Mouse (Mus musculus) heart, adult 11 months (tissue): ENCODE results near the gene Rrad.
"Not testable (repeated sequence)": the region's sequence is repeated elsewhere in the genome, so short reads cannot be mapped to it uniquely, and the experiment has no call there.

Experiments
- DNase-seq: peaks from one replicate; pipeline ENCODE4 v3.0.0; 2022

Rrad gene

DNA sequence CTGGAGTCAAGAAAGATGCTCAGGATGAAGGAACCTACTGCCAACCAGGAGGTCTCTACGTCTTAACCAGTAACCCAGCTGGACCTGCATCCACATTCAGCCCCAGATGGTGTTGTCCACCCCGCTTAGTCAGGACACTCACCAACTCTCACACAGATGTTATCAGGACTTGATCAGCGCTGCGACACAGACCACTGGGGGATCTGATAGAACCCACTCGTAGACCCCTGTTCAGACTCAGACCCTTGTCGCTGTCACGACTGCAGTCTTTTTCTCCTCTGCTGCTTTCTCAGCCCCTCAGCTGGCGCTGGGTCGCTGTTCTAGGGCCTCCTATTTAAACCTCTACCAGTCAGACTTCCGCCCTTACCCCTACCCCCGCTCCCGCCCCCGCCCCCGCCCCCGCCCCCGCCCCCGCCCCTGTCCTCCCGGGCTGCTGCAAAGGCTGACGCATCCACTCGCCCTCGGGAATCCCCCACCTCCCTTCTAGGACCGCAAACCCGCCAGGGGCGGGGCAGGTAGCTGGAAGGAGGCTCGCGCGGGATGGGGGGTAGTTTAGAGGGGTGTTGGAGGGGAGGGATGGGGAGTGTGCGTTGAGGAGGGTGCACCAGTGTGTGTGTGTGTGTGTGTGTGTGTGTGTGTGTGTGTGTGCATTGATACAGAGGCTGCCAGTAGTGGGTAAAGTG, at the start of gene Rrad:
Gene Rrad, minus strand, starts transcription at position 347 of the 683 bp plus-strand sequence.
- peak; percentile 99 for DNase-seq

DNA sequence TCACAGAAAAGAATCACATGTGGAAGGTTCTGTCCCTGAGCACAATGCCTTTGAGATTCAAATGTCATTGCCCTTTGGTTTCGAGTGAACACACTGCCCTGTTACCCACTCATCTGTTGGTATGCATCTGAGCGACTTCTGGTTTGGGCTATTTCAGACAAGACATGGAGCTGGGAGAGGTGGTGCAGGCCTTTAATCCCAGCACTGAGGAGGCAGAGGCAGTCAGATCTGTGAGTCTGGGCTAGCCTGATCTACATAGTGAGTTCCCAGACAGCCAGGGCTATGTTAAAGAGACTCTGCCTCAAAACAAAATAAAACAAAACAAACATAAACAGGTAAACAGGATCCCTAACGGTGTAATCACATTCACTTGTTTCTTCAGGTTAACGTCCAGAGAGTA, 24.5 kb upstream of the Rrad start:
- peak; percentile 78 for DNase-seq

DNA sequence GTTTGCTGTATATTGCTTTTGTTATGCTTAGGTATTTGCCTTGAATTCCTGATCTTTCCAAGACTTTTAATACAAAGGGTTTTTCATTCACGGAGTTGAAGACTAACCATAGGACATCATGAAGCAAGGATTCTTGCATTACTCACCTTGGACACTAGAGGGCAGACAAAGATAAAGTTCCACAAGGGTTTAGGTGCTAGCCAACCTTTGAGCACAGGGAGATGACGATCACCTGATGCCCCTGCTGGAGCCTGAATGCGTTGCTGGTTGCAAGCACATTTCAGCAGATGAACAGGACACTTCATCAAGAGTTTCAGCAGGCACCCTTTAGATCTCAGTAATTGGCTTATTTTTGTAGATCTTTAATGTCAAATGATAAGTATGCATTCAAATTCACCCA, 23.9 kb upstream of the Rrad start:
- peak; percentile 94 for DNase-seq

DNA sequence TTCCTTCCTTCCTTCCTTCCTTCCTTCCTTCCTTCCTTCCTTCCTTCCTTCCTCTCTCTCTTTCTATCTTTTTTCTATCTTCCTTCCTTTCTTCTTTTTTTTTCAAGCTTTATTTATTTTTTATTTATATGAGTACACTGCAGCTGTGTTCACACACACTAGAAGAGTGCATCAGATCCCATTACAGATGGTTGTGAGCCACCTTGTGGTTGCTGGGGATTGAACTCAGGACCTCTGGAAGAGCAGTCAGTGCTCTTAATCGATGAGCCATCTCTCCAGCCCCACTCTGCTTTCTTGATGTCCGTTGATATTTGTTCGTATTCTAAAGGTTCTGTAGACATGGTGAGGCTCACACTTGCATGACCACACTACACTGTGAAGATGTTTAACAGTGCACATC, 13.1 kb upstream of the Rrad start:
- DNase-seq = not testable (repeated sequence)

DNA sequence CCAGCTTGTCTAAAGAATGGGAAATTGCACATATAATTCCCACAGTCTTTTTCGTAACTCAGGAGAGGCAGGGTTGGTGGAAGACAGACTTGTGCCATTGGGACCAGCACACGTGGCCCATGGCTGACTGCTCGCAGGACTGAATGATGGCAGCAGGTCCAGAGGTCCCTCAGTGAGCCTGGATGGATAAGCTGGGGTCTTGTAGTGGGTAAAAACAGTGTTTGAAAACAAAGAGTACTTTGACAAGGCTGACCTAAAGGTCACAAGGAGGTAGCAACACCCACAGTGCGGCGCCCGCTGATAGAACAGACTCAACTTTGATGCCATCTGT, 11.2 kb upstream of the Rrad start:
- DNase-seq = no peak

DNA sequence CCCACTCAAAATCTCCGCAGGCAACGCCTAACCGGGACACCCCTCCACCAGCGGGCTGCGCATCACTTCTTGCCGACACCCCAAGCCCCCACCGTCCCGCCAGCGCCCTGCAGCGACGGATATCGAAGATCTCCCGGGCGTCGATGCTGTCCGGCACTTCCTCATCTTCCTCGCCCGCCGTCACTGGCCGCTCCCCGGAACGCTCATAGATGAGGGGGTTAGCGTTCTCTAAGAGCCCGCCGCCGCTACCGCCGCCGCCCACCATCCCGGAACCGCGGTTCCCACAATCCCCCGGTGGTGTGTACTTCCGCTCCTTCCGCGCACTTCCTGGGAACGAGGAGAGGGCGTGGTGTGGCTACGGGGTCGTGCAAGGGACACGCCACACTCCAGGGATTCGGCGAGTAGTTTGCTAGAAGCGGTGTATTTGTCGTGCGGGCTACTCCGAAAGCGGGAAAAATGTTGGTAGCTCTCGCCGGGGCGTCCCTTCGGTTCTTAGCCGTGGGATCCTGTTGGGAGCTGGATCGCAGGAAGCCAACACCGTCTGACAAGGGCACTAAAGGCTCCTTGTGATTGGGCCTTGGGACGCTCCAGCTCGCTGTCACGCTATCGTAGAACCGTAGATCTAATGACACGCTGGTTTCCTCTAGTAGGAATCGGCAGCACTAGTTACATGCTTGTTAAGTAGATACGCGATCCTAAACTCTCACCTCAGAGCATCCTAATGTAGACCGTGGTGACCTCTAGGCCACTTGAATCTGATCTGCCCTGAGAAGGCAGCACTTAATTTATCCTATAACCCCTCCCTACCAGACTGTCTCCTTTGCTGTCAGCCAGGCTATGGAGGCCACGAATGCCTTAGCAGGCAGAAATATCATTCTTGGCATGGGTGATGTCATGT, 10.5 kb upstream of the Rrad start, which contains the start of gene Ciao2b:
Gene Ciao2b, minus strand, starts transcription at position 540 of the 898 bp plus-strand sequence.
- peak; percentile 99 for DNase-seq

DNA sequence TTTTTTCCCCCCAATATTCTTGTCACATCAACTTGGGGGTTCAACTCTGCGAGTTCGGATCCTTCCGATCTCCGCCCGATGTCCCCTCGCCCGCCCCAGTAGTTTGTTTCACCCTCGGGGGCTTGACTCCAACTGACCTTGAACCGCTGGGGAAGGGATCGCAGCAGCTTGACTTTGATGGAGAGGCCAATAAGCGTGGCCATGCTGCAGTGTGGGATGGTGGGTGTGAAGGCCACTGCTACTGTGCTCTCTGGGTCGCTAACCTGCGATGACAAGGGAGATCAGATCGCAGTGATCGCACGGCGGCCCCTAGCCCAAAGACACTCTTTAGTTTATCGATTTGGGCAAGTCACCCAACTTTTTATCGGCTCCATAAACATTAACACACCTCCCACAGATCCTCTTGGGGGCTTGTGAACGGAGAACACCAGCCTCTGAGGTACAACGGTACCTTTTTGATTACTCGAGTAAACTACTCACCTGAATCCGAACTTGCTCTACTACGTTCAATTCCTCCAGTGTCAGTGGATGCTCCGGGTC, 9.8 kb upstream of the Rrad start:
- DNase-seq = peak; percentile 85

DNA sequence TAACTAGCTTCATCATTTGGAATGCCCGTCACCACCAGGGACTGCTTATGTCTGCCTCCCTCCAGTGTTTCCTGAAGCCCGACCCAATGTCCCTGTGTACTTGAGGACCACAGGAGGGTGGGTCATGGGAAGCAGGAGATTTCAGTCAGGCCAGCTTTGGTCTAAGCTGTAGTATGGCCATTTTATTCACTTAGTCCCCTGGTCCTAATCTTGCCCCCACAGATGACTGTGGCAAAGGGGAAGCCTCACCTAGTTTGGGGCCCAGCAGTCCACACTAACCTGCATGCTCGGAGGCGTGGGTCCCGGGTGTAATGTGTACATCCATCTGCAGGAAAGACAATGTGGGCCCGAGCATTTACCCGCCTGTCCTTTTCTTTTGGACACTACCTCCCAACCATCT, 9.1 kb upstream of the Rrad start:
- DNase-seq = peak; percentile 80

DNA sequence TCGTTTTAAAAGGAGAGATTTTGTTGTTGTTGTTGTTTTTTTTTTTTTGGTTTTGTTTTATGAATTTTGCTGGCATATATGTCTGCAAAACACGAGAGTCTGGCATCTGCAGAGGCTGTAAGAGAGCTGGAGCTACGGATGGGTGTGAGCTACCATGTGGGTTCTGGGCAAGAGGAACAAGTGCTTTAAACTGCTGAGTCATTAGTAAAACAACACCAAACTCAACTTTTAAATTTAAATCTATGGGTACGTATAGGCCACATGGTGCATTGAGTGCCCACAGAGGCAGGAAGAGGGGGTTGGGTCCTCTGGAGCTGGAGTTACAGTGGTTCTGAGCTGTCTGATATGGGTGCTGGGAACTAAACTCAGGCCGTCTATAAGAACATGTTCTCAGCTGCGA, 6.9 kb upstream of the Rrad start:
- no peak for DNase-seq

DNA sequence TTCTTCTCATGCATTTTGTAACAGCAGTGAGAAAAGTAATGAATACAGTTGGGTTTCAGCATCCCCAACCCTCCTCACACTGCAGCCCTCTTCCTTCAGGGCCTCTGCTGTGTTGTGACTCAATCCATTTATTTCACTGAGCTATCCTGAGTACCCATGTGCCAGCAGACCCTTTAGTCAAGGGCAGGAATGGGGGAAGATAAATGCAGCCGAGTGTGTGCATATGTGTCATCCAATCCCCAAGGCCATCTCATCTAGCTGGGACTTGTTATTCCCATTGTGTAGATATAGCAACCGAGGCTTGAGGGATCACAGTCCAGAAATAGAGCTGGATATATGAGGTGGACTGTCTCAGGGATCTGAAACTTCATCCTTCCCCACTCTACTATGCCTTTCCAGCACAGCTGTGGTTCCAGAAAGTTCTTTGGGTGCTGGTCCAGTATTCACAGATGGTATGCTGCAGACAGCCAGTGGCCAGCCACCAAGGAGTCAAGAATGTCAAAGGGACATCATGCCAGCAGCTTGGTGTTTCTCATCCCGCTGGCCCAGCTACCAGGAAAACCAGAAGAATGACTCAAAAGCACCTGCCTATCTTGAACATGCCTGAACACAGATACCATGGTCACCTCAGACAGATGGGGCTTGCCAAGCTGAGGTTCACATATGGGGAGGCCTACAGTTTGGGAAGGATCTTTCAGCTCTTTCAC, 4.0 kb upstream of the Rrad start:
- DNase-seq = peak; percentile 87

DNA sequence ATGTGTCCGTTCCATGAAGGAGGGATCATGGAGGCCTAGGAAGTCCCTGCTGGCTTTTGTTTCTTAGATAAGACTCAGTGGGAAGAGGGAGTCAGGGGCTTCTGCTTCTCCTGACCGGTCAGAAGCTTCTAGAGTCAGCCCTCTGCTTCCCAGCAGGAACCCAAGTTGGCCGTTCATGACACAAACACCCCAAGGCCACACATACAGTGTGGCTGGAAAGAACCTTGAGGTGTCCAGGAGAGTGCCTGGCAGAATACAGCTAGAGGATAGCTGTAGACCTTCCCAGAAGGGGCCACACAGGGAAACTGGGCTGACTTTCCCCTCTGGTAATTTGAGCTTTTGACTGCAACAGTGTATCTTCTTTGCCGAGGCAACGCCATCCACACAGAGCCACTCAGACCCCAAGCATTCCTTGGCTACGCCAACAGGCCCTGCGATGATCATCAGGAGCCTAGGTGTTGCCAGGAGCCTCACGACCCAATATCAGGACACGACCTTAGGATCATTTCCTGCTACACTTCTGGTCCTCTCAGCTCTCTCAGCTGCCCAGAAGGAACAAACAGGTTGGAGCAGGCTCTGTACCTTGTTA, 2.1 kb upstream of the Rrad start:
- DNase-seq = peak; percentile 97

DNA sequence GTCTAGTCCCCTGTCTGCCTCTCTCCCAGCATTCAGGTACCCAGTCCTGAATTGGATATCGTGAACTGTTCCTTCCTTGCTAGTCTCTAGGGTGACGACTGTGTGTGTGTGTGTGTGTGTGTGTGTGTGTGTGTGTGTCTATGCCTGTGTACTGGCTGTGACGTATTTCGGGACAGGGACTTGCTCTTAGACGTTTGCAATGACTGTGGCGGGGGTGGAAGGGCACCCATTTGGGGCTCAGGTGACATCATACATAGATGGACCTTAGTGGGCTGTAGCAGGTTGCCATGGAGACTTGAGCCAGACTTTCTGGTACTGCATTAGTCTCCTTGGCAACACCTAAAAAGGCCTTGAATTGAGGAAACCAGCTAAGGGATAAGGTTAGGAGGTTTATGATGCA, 1.4 kb upstream of the Rrad start:
- peak; percentile 90 for DNase-seq

DNA sequence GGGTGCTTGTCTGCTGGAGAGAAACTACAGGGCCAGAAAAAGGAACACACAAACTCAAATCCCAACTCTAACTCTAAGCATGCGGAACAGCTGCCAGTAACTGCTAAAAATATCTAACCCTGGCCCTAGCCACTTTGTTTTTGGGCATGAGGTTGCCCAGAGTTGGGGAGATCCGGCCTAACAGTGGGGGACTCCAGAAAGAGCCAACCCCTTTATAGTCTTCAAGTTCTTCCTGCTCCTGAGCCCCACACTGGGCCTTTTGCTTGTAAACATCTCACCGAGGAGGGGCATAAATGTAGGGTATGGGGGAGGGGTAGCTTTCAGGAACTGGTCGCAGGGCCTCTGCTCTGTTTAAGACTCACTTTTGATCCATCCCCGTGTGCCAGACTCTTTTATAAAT, 848 bp upstream of the Rrad start:
- peak; percentile 95 for DNase-seq

DNA sequence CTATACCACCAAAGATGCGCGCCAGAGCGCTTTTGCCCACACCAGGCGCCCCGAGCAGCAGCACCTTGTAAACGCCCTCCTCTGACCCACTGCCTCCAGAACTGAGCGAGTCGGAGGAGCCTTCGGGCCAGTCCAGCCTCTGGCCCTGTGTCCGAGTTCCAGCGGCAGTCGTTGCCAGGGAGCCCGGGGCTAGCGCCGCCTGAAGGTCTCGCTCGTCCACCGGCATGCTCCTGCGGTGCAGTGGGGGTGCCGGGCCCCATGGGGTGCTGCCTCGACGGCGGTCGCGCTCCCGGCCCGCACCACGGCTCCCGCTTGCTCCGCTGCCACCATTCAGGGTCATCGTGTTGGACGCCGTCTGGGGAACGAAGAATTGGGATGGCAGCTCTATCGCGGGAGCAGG, 553 bp downstream of the Rrad start:
- peak; percentile 97 for DNase-seq

DNA sequence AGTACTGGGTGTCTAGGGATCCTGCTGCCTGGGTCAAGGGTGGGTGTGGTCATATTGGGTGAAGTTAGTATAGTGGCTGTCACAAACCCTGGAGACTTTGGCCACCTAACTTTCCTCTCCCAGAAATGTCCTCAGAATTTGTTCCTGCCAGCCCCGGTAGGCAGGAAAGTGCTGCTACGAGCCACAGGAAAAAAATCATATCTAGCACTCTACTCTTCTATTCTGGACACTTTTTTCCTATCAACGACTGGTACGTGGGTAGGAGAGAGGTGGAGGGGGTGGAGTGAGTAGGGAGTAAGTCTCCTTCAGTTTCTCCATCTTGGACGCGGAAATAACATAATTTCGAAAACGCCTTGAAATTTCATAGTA, 1.0 kb downstream of the Rrad start:
- DNase-seq = no peak

DNA sequence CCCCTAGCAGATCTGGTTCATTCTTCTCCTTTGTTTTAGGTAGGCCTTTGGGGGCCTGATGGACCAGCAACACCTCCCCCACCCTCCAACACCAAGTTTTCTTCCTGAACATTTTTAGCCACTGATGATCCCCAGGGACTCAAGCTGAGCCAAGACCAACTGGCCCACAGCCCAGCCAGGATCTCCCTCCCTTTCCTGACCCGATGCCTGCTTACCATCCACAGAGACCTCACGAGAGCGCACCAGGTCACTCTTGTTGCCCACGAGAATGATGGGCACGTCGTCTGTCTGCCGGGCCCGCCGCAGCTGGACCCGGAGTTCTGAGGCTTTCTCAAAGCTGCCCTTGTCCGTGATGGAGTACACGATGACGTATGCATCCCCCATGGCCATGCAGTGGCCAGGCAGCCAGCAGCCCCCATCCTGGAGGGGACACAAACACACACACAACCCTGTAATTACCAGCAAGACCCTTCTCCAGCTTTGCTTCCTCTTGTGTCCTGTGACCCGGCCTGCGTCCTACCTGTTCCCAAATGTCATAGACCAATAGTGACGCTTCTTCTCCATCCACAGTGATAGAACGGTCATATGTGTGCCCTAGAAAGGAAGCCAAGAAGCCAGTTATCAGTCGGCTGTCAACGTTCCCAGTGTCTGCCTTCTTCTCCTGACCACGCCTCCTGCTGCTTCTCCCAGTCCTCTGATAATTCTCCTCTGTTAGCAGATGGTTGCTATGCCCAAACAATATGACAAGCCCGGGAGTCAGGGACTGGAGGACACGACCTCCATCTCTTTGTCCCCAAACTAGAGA, 1.6 kb downstream of the Rrad start:
- DNase-seq = peak; percentile 99

DNA sequence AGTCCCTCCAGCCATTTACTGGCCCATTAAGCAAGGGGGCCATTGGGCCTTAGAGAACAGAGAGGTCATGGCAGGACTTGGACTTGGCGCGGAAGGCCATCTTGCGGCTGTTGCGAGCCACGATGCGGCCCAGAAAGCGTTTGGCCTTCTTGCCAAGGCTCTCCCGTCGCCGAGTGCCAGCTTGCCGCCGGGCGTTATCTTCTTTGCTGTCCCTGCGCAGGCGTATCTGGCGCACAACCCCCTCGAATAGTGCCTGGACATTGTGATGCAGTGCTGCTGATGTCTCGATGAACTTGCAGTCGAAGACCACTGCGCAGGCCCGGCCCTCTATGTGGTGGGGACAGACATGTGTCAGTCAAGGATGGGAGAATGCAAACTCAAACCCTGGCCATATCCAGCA, 2.7 kb downstream of the Rrad start:
- peak; percentile 95 for DNase-seq

DNA sequence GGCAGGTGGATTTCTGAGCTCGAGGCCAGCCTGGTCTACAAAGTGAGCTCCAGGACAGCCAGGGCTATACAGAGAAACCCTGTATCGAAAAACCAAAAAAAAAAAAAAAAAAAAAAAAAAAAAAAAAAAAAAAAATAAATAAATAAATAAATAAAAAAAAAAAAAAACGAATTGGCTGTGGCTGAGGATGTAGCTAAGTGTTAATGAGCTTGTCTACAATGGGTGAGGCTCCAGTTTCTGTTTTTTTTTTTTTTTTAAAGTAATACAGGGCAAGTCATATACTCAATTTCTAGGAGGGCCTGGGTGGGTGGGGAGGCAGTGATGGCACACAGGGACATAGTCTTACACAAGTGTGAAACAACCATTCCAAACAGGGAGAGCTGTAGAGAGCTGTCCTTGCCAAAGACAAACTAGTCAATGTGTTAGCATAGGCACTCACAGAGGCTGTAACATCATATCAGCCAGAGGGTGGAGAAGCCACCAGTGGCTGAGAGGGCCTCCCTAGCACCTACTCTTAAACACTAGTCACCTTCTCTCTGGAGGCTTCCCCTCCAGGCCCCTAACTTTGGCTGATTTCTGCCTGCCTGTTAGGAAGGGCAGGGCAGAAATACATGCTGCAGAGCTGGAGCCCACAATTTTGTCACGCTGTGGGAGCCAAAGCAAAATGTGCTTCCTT, 3.9 kb downstream of the Rrad start:
- peak; percentile 90 for DNase-seq

DNA sequence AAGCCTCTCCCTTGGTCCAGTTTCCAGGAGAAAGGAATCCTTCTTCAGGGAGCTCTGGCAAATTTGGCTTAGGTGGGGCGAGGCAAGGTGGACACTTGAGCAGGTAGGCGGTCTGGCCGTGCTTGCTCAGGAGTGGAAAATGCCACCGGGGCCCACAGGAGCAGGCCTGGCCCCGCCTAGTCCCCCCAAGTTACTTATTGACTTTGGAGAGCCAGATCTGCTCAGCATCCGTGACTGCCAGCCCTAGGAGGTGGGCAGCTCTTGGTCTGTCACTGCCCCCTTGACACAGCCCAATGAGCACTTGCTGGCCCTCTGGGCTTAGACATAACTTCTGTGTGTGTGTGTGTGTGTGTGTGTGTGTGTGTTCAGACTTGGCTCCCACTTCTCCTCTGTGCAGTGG, 7.0 kb downstream of the Rrad start, which contains the start of gene Cdh16:
Gene Cdh16, minus strand, starts transcription at position 236 of the 400 bp plus-strand sequence.
- DNase-seq = peak; percentile 61

DNA sequence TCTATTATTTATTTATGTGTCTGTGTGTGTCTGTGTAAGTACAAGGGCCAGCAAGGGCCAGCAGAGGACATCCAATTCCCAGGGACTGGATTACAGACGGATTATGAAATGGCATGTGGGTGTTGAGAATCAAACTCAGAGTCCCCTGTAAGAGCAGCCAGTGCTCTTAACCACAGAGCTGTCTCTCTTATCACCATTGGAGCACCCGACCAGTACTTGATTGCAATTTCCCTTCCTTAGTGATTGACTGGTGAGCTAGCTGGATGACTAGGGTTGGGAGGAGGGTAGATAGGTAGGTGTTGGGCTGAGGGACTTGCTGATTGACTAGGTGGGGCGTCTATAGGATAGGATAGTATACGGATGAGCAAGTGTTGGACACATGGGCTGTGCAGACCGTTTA, 10.4 kb downstream of the Rrad start:
- DNase-seq = no peak

DNA sequence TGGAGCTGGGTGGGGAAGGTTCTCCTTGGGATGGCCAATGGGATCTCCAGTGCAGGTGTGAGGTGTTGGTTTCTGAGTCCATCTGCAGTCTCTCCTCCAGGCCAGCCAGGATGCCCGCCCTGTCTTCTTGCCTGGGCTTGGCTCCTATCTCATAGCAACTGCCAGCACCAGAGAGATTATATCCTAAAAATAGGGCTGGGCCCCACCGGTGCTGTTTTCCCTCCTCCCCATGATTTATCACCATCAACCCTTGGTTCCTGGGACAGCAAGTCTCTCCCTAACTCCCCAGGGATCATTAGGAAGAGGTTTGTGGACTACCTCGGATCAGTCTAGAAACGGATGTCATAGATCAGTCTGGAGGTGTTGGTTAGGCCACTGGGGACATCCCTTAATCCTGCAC, 18.0 kb downstream of the Rrad start:
- DNase-seq = peak; percentile 96

DNA sequence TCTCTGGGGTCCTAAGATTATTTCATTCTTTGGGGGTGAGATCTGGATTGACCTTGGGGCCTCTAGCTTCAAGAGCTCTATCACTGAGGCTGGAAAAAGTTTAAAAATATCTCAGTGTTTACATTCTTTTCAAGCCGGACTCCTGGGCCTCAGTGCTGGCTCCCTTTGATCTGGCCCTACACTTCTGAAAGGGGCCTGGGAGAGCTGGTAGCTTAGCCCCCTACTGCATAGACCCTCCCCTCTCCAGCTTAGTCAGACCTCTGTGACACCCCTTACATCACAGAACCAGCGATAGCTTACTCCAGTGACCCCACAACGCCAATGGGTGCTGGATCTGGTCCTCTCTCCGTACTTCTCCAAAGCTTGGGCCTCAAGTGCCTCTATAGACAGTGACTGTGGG, 19.5 kb downstream of the Rrad start:
- DNase-seq = no peak
